Mouse (Mus musculus) cerebellum, adult 18-20 months (tissue): ENCODE measurements around the gene Elavl3.
"Not testable (repeated sequence)": the region's sequence is repeated elsewhere in the genome, so short reads cannot be mapped to it uniquely, and the experiment has no call there.

ENCODE experiments used
- DNase-seq, 2 experiments: peaks; one replicate each; pipeline ENCODE4 v3.0.0; 2021

Gene Elavl3

DNA sequence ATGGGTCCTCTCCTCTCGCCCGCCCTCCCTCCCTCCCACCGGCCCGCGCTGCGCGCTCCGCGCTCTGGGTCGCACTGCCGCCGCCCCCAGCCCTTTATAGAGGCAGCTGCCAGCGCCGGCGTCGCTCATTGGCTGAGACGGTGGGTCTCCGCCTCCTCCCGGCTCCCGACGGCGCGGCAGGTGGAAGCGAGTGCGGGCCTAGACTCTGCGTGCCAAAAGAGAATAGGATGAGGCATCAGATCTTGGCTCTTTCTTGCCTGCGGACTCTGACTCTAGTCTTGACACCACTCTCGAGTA, at the start of gene Elavl3:
Elavl3 (minus strand) TSS at position 66 of the 297 bp plus-strand sequence.
- DNase-seq, result peak; percentile 92

DNA sequence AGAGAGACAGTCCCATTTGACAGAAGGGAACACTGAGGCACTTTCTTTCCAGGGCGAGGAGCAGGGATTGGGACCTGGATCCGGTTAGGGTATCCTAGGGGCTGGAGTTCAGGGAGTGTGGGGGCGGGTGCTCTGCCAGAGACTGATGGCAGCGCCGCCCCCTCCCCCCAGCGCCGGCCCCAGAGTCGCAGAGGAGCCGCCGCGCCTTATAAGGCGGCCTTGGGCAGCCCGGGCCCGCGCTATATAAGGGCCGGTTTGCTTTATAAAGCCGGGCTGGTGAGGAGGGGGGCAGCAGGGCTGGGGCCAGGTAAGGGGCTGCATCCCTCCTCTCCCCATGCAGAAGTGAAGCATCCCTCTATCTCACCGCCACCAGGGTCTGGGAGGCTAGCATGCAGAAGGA, 48.1 kb upstream of the Elavl3 start:
- DNase-seq, result no peak

DNA sequence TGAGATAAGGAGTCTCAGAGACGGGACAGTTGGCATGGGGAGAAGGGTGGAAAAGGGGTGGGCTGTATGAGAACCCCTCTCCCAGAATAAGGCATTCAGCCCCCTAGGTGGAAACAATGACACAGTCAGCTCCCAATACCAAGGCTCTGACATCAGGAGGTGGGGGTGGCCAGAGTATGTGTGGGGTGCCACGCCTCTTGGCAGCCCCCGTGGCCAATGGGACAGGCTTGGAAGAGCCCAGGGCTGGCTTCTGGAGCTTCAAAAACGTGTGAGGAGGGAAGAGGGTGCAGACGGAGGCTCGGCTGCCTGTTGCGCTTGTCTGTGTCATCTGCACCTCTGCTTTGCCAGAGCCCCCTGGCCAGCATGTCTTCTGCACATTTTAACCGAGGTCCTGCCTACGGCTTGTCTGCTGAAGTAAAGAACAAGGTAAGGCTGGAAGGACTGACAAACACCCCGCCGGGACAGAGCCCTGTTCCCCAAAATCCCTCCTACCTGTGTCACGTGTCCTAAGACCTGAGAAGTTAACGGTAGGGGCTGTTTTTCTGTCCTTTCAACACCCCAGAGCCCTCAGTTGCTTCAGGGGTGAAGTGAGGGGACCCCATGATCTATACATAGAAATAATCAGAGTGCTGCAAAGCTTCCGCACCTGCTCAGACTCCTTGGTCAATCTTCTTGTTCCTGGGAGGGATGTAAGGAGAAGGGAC, 47.3 kb upstream of the Elavl3 start, which contains the start of gene Cnn1:
Cnn1 (plus strand) TSS at position 224 of the 704 bp plus-strand sequence.
- no peak for DNase-seq

DNA sequence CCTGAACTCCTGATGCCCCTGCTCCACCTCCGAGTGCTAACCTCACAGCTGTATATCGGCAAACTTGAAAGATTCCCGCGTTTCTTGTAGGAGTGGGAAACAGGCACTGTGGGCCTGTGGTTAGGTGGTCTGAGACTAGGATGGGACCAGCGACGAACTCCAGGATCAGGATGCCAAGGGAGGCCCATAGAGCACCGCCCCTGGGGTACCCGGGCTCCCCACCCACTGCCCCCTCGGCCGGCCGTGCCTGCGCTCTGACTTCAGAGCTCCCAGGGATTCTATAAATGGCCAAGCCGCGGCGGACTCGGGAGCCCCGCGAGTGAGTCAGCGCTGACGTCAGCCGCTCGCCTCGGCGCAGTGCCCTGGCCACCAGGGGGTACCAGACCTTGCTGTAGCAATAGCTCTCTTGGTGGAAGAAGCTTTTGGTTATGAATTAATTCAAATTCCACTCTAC, 44.1 kb upstream of the Elavl3 start:
- DNase-seq, result peak; percentile 90 to 92

DNA sequence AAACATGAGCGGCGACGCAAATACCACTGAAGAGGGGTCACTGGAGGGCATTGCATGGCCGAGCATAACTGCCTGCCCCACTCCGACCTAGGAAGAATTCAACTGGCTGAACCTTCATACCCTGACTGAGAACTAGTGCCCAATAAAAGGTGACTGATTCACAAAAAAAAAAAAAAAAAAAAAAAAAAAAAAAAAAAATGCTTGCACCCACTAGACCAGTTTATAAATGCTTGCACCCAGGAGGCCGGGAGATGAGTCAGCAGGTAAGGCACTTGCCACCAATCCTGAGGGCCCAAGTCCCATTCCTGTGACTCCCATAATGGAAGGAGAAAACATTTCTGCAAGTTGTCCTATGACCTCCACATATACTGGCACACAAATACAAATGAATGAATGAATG, 40.9 kb upstream of the Elavl3 start:
- DNase-seq, result no peak

DNA sequence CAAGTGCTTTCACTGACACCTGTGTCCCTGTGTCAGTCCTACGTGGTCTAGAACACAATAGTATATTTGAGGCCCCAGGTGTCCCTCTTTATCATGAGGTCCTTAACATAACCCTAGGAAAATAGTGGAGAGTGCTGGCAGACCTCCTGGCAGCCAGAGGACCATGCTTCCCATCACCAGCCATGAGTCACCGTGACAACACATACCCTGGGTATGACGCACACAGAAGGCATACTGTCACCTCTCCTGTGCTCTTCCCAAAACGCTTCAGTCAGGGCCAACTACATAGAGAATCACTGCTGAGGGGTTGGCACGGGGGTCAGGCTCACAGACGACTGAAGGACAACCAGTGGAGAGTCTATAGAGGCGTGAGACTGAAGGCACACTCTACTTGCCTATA, 38.2 kb upstream of the Elavl3 start:
- no peak for DNase-seq

DNA sequence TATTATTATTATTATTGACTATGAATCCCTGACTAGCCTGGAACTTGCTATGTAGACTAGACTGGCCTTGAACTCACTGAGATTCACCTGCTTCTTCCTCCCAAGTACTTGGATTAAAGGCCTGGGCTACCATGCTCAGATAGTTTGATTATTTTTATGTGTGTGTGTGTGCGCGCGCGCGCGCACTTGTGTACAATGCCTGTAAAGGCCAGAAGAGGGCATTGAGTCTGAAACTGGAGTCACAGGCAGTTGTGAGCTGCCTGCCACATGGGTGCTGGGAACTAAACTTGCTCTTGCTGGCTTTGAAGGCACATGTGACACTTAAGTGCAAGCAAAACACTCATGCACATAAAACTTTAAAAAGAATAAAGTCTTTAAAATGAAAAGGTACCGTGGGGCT, 37.5 kb upstream of the Elavl3 start:
- DNase-seq, result no peak

DNA sequence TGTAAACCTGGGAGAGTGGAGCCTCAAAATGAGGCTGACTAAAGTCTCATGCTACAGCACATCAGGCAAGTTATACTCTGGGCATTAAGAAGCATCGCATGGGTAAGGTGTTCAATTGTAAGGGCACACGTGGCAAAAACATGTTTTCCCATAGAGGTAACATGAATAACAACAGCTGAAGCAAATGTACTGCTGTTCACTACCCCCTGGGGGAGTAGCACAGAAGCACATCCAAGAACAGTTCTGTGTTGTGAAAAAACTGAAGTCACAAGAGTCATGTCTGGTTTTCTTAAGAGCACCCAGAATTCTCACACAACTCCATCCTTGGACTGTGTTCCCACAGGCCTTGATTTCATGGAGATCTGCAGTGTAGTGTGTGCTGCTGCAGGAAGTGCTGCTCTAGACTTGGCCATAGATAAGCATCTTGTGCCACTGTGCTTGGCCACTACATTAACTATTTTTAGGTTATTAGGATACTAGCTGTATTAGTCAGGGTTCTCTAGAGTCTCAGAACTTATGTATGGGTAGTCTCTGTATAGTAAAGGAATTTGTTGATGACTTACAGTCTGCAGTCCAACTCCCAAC, 35.3 kb upstream of the Elavl3 start:
- no peak for DNase-seq

DNA sequence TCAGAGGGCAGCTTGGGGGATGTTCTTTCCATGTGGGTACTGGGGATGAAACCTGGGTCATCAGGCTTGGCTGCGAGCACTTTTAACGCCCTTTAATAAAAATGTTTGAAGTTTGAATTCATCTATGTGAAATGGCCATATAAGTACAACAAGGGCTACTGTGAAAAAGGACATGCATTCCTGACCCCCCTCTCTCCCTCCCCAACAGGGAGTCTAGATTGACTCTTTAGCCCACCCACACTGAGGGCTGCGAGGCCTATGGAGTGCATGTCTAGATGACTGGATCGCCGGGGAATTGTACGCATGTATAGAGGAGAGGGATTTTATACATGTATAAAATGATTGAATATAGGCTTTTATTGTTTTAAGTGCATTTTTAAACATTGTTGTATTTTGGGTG, 34.2 kb upstream of the Elavl3 start:
- no peak for DNase-seq

DNA sequence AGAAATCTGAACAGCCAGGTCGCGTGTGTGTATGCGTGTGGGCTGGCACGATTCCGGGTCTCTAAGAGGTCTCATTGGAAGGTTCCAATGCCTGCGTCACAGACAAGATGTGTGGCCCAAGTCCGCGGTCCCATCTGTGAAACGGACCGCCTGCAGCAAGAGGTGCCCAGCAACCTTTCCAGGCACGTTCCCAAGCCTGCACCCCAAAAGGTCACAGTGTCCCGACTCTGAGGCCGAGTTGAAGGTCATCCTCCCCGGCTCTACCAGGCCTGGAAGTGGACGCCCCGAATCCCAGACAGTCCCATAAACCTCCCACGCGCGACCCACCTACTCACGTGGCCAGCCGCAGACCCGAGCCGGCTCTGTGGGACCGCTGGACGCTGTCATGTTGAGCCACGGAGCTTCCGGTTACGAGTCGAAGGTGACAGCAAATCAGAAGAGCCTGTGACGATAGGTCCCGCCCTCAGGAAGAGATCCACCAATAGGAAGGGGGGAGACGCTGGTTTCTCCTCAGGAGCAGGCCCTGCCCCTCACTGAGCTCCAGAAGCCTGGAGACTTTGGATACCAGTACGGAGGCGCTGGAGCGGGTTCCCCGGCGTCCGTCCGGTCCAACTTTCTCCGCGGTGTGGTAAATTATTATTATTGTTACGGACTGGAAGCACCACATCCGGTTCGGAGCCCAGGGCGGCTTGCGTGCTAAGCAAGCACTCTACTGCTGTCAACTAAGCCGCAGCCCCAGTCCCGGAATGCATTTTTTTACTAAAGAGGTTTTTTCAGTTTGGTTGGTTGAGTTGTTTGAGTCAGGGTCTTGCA, 33.4 kb upstream of the Elavl3 start, which contains the start of gene Ecsit:
Ecsit (minus strand) TSS at position 417 of the 813 bp plus-strand sequence.
- peak; percentile 93 to 97 for DNase-seq

DNA sequence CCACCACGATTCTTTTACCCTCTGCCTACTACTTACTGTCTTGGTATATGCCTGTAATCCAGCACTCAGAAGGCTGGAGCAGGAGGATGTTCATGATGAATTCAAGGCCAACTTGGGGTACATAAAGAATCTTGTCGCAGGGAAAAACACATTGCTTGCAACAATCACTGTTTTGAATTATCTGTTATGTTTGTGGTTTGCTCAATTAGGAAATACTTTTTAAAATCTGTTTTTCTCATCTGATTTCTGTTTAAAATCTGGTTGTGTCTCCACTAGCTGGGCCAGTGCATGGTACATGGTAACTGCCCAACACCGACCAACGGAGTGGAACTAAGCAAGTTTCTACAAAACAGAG, 32.8 kb upstream of the Elavl3 start:
- DNase-seq, result no peak

DNA sequence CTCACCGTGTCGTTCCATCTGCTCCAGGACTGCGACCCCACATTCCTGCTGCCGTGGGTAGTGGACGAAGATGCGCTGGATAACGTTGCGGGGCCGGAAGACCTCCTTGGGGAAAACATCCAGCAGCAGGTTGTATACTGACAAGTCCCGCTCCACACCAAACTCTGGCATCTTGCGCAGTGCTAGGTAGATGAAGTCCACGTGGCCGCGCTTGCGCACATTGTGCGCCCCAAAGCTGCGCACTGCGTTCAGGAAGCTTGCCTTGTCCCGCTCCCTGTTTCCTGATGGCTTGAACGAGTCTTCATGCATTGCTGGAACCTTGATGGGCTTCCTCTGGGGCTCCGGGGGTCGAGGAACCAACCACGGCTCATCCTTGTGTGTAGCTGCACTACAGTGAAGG, 24.4 kb upstream of the Elavl3 start:
- DNase-seq, result no peak

DNA sequence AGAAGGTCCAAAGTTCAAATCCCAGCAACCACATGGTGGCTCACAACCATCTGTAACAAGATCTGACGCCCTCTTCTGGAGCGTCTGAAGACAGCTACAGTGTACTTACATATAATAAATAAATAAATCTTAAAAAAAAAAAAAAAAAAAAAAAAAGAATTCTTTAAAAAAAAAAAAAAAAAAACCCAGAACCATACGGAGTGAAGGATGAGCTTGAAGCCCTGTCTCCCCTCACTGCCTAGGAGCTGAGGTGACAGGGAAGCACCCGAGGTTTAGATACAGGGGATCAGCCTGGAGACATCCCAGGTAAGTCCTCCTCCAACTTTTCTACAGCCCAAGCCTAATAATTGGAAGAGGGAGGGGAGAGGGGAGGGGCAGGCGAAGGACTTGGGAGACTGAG, 24.0 kb upstream of the Elavl3 start:
- DNase-seq, result not testable (repeated sequence)

DNA sequence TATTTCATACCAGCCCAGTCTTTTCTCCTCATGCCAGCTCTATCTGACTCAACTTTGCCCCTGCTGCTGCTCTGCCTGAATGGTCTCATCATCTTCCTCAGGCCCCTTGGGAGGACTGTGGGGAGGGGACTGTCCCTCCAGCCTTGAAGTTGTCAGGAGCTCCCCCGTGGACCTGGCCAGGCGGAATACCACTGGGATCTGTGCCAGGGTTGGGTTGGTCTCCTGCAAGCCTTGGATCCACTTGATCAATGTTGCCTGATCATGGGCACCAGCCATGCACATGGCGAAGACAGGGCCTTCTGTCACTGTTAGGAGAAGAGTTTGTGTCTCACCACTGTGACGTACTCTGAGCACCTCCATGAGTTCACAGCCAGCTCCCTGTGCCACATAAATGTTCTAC, 20.5 kb upstream of the Elavl3 start:
- peak in 1 of 2 experiments; percentile 42 for DNase-seq

DNA sequence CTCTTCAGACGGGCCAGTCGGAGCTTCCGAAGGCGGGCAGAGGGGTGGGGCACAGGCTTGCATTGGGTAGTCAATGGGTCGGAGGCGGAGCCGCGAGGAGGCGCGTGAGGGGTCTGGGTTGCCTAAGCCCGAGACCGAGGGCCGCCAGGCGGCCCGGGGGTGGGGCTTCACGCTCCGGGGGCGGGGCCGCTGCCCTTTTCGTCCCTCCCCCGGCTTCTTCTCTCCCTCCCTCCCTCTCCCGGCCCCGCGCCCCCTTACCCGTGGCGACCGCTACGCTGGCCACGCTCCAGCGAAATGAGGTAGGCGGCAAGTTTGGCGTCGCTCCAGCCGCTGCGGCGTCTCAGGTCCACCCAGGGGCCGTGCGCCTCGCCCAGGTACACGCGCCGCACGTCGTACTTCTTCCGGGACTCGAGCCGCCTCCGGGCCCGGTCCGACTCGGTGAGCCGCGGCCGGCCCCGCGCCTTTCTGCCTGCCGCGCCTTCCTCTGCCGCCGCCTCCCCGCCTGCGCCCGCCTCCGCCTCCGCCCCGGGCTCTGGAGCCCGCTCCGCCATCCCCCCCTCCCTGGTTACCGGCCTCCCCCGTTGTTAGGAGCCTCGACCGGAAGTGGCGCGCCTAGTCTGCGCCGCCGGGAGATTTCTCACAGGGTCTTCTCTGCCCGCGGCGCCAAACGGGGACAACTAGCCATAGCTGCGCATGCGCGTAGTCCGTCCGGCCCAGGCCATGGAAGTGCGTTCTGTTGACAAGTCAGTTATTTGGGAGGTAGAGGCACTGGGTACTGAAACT, 19.2 kb upstream of the Elavl3 start, which contains the start of the genes Gm49318 and Zfp653:
Gm49318 (minus strand) TSS at position 469 of the 783 bp plus-strand sequence.
Zfp653 (minus strand) TSS at position 586 of the 783 bp plus-strand sequence.
- peak; percentile 98 to 99 for DNase-seq

DNA sequence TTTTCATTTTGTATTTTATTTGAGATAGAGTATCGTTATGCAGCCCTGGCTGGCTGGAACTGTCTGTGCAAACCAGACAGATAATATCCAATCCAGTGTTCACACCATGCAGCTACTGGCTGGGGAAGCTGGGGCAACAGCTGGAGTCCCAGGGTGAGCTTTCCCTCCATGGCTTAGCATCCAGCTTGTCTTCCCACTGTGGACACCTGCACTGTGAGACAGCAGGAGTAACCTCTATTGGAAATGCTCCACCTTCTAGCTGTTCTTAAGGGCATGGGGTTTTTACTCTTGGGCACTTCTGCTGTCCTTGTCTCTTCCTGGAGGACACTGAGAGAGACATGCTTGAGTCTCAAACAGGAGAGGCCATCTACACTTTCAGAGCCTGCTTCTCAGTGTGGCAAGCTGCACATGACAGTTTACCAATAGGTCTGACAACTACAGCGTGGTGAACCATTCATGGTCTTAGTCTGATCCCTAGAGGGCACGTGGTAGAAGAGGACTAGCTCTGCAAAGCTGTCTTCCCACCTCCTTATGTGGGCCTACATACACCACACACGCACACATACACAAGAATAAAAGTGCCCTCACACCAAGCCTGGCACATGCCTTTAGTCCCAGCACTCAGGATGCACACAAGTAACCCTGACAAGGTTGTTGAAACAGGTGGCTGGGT, 18.2 kb upstream of the Elavl3 start:
- no peak for DNase-seq

DNA sequence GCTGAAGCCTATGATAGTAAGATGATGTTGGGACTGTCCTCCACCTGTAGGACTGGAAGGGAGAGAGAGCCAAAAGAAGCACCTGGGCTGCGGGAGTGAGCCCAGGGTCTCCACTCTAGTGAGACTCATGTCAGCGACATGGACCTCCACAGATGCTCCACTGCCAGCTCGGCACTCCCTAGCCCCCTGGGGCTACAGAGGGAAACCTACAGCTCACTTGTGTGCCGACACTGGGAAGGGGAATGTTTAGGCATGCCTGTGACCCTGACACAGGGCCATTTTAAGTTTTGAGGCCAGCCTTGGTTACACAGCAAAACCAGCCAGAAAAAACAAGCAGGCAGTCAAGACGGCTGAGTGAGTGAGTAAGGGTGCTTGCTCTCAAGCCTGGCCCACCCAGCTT, 15.4 kb upstream of the Elavl3 start:
- DNase-seq, result no peak

DNA sequence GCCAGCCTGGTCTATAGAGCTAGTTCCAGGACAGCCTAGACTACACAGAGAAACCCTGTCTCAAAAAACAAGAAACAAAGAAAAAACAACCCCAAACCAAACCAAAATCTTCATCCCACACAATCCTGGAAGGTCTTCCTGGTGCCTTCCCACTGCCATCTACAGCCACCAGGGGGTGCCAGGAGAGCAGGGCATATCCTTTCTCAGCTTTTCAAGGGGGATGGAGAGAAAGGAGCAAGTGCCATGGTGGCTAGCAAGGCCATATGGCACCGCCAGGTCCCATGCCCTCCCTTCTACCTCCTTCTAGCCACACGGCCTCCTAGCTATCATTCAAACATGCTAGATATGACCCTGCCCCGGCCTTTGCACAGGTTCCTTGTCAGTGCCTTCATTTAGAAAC, 14.6 kb upstream of the Elavl3 start:
- DNase-seq, result peak; percentile 69 to 70

DNA sequence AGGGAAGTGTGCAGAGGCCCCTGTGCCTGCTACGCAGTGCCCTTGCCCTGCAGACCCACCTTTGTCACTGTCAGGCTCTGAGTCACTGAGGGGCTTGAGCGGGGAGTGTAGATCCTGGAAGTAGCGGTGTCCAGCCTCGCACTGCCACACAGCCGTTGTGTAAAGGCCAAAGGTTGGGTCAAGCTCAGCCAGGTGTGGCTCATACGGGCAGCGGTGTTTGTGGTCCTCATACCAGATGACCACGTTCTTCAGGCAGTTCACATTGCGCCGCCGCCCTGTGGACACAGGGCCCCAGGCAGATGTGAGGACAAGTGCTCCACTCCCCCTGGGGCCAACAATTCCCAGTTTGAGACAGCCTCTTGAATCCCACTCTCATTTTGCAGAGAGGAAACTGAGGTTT, 13.8 kb upstream of the Elavl3 start:
- no peak for DNase-seq

DNA sequence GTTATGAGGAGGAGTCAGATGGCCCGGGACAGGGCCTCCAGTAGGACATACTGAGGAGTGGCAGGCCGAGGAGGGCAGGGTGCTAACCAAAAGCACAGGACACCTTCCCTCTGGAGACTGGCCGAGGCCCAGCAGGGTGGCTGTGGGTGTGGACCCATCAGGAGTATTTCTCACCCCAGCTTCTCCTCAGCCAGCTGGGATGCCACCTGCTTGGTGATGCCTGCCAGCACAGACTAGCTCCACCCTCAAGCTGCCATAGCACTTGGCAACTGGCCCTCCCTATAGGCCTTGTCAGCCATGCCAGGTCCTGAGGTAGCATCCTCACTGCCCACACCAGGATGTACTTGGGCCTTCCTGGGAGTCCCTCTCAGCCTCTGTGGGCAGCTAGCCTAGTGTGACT, 12.5 kb upstream of the Elavl3 start:
- DNase-seq, result peak; percentile 93

DNA sequence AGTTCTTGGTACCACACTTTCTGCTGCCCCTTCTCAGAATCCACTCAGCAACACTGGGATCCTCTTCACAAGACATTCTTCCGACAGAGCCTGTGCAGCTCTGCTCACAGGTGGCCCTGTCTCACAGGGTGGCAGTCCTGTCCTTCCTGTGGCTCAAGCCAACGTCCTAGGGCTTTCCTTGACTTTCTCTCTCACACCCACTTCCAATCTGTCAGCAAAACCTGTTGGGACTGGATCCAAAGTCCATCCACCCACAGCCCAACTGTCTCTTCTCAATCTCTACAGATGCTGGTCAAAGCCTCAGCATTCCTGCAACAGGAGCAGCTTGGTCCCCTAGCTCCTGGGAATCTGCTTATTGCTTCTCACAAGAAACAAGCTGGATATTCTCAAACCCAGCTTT, 9.5 kb upstream of the Elavl3 start:
- DNase-seq, result peak; percentile 72 to 74

DNA sequence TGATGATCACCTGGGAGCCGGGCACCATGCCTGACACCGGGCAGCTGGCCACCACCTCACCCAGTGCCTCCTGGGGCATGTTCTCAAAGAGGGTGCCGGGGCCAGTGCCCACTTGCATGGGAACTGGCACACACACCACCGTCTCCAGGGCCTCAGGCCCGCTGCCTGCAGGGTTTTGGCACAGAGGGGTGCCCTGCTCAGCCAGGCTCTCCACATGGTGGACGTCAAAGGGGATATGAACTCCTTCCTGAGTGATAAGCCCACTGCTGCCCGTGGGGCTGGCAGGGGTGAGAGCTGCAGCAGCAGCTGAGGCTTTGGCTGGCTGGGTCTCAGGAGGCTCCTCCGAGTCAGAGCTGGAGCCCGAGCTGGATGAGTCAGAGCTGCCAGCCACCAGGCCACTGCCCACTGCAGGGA, 6.2 kb upstream of the Elavl3 start:
- DNase-seq, result peak; percentile 64 to 76
